Mouse (Mus musculus) embryonic facial prominence, embryonic 11.5 days (tissue): ENCODE data around the gene Dgkd. TPM values are rescaled to one million over a fixed set of nuclear protein-coding genes. Genes with fewer than 3 reads are reported as not detected.

Experiments
- ATAC-seq: fragments of 200-750 bp; cut with Nextera tagmentation; replicated peaks from 2 replicates; pipeline ENCODE4 v1.8.0; 2017; ENCODE audit warnings: low read depth; ENCODE audit not compliant: insufficient number of reproducible peaks, low FRiP score, low TSS enrichment
- DNase-seq: peaks from one replicate; pipeline ENCODE4 v3.0.0-alpha.2; 2015; ENCODE audit warnings: low spot score
- H3K27ac ChIP-seq: fragments of 300-500 bp; sonication (generic); replicated peaks from 2 replicates; pipeline ENCODE4 v1.5.1; 2014; ENCODE audit warnings: mild to moderate bottlenecking, low read depth, low read length, control low read depth
- H3K27me3 ChIP-seq: fragments of 300-500 bp; sonication (generic); 2 replicates; pipeline ENCODE4 v1.6.1; 2014; ENCODE audit warnings: mild to moderate bottlenecking, low read length, moderate library complexity, mixed read lengths; ENCODE audit not compliant: control insufficient read depth, insufficient read depth
- H3K36me3 ChIP-seq: fragments of 300-500 bp; sonication (generic); replicated peaks from 2 replicates; pipeline ENCODE4 v1.6.1; 2014; ENCODE audit warnings: low read depth, mild to moderate bottlenecking, low read length, moderate library complexity, mixed read lengths; ENCODE audit not compliant: control insufficient read depth, insufficient read depth
- H3K4me1 ChIP-seq: fragments of 300-500 bp; sonication (generic); 2 replicates; pipeline ENCODE4 v1.6.1; 2014; ENCODE audit warnings: low read length, mixed read lengths; ENCODE audit not compliant: control insufficient read depth, insufficient read depth
- H3K4me2 ChIP-seq: fragments of 300-500 bp; sonication (generic); 2 replicates; pipeline ENCODE4 v1.6.1; 2014; ENCODE audit warnings: low read depth, mild to moderate bottlenecking, control low read depth, low read length, moderate library complexity
- H3K4me3 ChIP-seq: fragments of 300-500 bp; sonication (generic); 2 replicates; pipeline ENCODE4 v1.5.1; 2014; ENCODE audit warnings: low read depth, low read length, control low read depth
- H3K9ac ChIP-seq: fragments of 300-500 bp; sonication (generic); replicated peaks from 2 replicates; pipeline ENCODE4 v1.6.1; 2014; ENCODE audit warnings: mild to moderate bottlenecking, control low read depth, low read length
- H3K9me3 ChIP-seq: fragments of 300-500 bp; sonication (generic); replicated peaks from 2 replicates; pipeline ENCODE4 v1.6.1; 2016; ENCODE audit warnings: mild to moderate bottlenecking, low read length, inconsistent platforms, mixed read lengths; ENCODE audit not compliant: control insufficient read depth
- whole genome bisulfite sequencing: fragments of 180-500 bp; shearing (Covaris S2); extraction: QIAGEN DNeasy Blood & Tissue Kit; methylation state at CpG from one replicate; pipeline ENCODE4 v1.1.7; 2014; 5-methylcytosine and 5-hydroxymethylcytosine counted together
- polyA plus RNA-seq: library from polyadenylated mRNA; unstranded; fragments of >200 nt; fragmentation: Nextera tagmentation; extraction: Ambion mirVana; gene quantifications from 2 replicates; pipeline ENCODE4 v1.2.1, GENCODE M21; 2014

The Dgkd gene
- polyA plus RNA-seq, 1 experiment from 2014 or later: 33.5 TPM

- no peak overlapping the region for H3K4me2 ChIP-seq
- H3K4me3 ChIP-seq: no peak overlapping the region
- H3K36me3 ChIP-seq: peaks cover 10% of the 10 kb centered on the region
- WGBS: 93% methylated on average over 3 of the region's 3 CpGs
- ATAC-seq: no peak
- H3K9me3 ChIP-seq: no peaks in the 10 kb centered on the region
- no peaks in the 10 kb centered on the region for H3K27me3 ChIP-seq
- H3K27ac ChIP-seq: no peak overlapping the region
- H3K4me1 ChIP-seq: no peaks in the 10 kb centered on the region
- no peak overlapping the region for H3K9ac ChIP-seq
- DNase-seq: no peak
Measured at GRCm38 (mm10) chr1:87951641-87952040, 98.6 kb downstream of the Dgkd start.

GRCm38 (mm10) chr1:87953073-87953472 is 100.0 kb downstream of the Dgkd start:
- no peak overlapping the region for H3K4me3 ChIP-seq
- H3K4me2 ChIP-seq: no peak overlapping the region
- H3K27ac ChIP-seq: no peak overlapping the region
- no peak overlapping the region for H3K9ac ChIP-seq
- H3K36me3 ChIP-seq: peaks cover 10% of the 10 kb centered on the region
- WGBS: 80% methylated on average over 3 of the region's 3 CpGs
- DNase-seq: no peak
- H3K9me3 ChIP-seq: no peaks in the 10 kb centered on the region
- no peak for ATAC-seq
- H3K4me1 ChIP-seq: no peaks in the 10 kb centered on the region
- no peaks in the 10 kb centered on the region for H3K27me3 ChIP-seq

DNA sequence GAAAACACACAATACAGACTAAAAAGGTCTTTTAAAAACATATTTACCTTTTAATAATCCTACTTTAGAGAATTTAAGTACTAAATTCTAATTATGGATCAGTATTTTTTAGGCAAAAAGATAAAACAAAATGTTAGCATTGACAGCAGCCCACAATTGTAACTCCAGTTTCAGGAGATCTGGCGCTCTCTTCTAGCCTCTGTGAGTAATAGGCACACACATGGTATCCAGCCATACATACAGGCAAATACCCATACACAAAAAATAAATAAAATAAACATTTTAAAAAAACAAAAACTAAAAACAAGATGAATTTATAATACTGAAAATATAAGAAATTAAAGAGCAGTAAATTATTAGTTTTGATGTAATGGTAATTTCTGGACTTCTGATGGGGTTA is 105.8 kb downstream of the Dgkd start:
- 98% methylated on average over 1 of the region's 1 CpGs for WGBS
- Histone ChIP-seq H3K9me3 (no peaks in the 10 kb centered on the region), H3K27me3 (no peaks in the 10 kb centered on the region), H3K4me2 (no peak overlapping the region), H3K4me1 (no peaks in the 10 kb centered on the region), H3K4me3 (no peak overlapping the region), H3K27ac (no peak overlapping the region), H3K9ac (no peak overlapping the region), H3K36me3 (no peaks in the 10 kb centered on the region; the same call in 1 of the 2 replicates)
- no peak for ATAC-seq
- no peak for DNase-seq

DNA sequence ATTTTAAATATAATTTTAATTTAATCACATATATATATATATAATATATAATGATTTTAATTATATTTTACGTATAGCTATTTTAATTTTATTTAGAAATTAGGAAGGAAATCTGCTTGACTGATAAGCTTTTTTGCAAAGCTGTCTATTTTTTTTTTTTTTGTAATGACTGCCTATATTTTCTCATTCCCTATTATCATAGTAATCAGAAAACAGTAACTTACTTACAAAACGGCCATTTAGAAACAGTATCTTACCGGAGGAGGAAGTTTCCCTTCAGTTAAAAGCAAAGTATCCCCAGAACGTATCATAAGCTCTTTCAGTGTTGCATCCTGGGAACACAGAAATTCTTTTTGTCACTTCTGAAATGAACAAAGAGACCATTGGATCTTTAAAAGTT is 106.4 kb downstream of the Dgkd start:
- H3K9ac ChIP-seq: no peak overlapping the region
- no peak for DNase-seq
- 82% methylated on average over 4 of the region's 4 CpGs for WGBS
- H3K9me3 ChIP-seq: no peaks in the 10 kb centered on the region
- no peaks in the 10 kb centered on the region; the same call in 1 of the 2 replicates for H3K36me3 ChIP-seq
- H3K4me3 ChIP-seq: no peak overlapping the region
- no peaks in the 10 kb centered on the region for H3K4me1 ChIP-seq
- H3K27ac ChIP-seq: no peak overlapping the region
- H3K27me3 ChIP-seq: no peaks in the 10 kb centered on the region
- H3K4me2 ChIP-seq: no peak overlapping the region
- no peak for ATAC-seq

GRCm38 (mm10) chr1:87959998-87960431 is 106.9 kb downstream of the Dgkd start:
- Histone ChIP-seq H3K36me3 (no peaks in the 10 kb centered on the region; the same call in 1 of the 2 replicates), H3K27ac (no peak overlapping the region), H3K9ac (no peak overlapping the region), H3K4me2 (no peak overlapping the region), H3K9me3 (no peaks in the 10 kb centered on the region), H3K4me1 (no peaks in the 10 kb centered on the region), H3K27me3 (no peaks in the 10 kb centered on the region), H3K4me3 (no peak overlapping the region)
- WGBS: 54% methylated on average over 4 of the region's 4 CpGs
- no peak for ATAC-seq
- DNase-seq: no peak

DNA sequence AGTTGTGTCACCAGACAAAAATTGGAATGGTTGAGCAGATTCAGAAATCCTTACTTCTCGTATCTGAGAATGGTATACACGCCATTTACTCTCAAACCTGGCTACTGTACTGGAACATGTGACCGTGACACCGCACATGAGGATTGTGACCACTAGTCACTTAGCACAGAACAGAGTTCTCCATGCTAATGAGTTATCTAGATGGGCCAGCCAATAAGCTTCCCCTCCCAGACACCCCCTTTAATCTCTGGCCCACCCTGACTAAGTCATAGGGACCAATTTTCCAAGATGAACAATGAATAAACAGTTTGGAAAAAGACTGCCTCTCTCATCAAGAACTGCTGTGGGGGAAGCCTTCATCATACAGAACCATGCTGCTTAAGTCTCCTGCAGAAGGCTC is 107.7 kb downstream of the Dgkd start:
- H3K9me3 ChIP-seq: no peaks in the 10 kb centered on the region
- no peak for ATAC-seq
- no peak overlapping the region for H3K9ac ChIP-seq
- no peak overlapping the region for H3K4me3 ChIP-seq
- H3K36me3 ChIP-seq: no peaks in the 10 kb centered on the region; the same call in 1 of the 2 replicates
- no peak overlapping the region for H3K27ac ChIP-seq
- H3K4me2 ChIP-seq: no peak overlapping the region
- H3K27me3 ChIP-seq: no peaks in the 10 kb centered on the region
- 90% methylated on average over 4 of the region's 4 CpGs for WGBS
- no peak for DNase-seq
- no peaks in the 10 kb centered on the region for H3K4me1 ChIP-seq

DNA sequence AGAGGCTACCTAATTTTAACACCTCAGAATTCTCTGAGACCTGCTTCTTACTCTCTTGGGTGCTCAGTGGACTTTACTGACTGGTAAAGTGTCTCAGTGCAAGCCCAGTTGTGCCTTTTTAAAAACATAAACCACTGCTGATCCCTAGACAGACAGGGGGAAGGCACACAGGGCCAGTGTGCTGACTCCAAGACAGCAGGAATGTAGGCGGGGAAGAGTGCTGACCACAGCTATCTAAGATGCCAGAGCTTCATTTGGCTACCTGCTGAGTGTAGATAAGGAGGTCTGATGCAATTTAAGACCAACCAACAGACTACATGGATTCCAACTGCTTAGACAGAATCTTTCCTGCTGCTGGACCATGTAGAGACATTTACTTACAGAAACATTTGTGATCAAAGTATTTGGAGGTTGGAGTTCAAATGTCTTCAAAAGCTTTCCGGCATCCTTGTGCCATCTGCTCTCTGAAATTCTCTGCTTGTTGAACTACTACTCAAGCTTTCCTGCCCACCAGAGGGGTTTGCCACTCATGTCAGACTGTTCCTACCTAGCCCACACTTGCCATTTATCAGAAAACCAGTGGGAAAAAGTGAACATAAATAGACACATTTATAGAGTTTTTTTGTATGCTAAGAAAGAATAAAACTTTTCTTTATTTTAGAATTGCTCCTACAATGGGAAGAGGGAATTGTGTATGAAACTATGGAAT is 108.5 kb downstream of the Dgkd start:
- no peak overlapping the region for H3K27ac ChIP-seq
- ATAC-seq (no peak), DNase-seq (no peak)
- no peaks in the 10 kb centered on the region for H3K4me1 ChIP-seq
- no peaks in the 10 kb centered on the region for H3K9me3 ChIP-seq
- no peak overlapping the region for H3K4me2 ChIP-seq
- H3K4me3 ChIP-seq: no peak overlapping the region
- no peaks in the 10 kb centered on the region; the same call in 1 of the 2 replicates for H3K36me3 ChIP-seq
- H3K27me3 ChIP-seq: no peaks in the 10 kb centered on the region
- 76% methylated on average over 2 of the region's 2 CpGs for WGBS
- H3K9ac ChIP-seq: no peak overlapping the region

DNA sequence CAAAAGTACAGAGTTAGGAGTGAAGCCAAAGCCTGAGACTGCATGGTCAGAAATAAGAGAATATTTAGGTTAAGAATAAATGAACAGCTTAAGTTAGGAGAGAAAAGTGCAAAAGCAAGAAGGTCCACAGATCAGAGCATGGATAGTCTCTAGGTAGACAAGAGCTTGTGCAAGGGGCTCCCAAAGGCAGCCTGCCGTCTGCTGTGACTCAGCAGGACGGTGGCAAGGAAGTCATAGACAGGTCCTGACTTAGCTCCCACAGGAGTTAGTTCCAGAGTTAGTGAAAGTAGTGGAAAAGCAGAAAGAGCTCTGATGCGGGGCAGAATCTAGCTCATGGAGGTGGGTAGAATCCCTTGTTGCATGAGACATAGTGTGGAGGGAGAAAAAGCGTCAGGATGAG is 117.3 kb downstream of the Dgkd start:
- ATAC-seq (no peak), DNase-seq (no peak)
- no peak overlapping the region for H3K9ac ChIP-seq
- no peaks in the 10 kb centered on the region for H3K4me1 ChIP-seq
- WGBS: 92% methylated on average over 4 of the region's 4 CpGs
- no peak overlapping the region for H3K4me3 ChIP-seq
- H3K36me3 ChIP-seq: peaks cover 3% of the 10 kb centered on the region; the same call in 1 of the 2 replicates
- no peak overlapping the region for H3K27ac ChIP-seq
- no peak overlapping the region for H3K4me2 ChIP-seq
- no peaks in the 10 kb centered on the region for H3K27me3 ChIP-seq
- no peaks in the 10 kb centered on the region for H3K9me3 ChIP-seq
